Mouse (Mus musculus) frontal cortex, adult (tissue): ENCODE data around the gene Krt77.

Experiments used
- ATAC-seq: cut with Nextera tagmentation; 2 replicates; pipeline ENCODE4 v1.9.2; 2017; ENCODE audit warnings: mild to moderate bottlenecking, moderate library complexity, mixed read lengths; ENCODE audit not compliant: low TSS enrichment

The Krt77 gene

DNA sequence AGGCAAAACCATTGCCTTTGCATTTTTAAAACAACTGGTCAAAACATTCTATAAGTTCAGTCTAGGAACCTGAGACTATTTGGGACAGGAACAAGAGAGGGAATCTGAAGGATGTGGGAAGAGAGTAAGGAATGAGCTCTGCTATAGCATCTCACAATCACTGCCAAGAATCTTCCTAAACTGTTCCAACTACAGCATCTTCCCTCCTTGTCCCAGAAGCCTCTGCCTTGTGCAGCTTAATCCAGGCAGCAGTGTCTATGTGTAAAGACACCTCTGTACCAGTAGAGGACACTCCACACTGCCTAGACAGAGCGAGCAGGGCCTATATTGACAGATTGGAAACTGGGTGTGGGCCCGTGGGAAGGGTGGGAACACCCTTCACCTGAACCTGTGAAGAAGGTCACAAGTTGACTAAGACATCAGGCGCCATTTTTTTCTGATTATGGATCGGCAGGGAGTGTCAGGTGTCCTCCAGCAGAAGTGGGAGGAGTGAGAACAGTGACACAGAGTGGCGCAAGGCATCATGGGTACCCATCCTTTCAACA, 34.6 kb downstream of the Krt77 start:
- peak; percentile 73; the same call in 1 of the 2 replicates for ATAC-seq

GRCm38 (mm10) chr15:101833131-101833530, 36.4 kb downstream of the Krt77 start:
- ATAC-seq = no peak

DNA sequence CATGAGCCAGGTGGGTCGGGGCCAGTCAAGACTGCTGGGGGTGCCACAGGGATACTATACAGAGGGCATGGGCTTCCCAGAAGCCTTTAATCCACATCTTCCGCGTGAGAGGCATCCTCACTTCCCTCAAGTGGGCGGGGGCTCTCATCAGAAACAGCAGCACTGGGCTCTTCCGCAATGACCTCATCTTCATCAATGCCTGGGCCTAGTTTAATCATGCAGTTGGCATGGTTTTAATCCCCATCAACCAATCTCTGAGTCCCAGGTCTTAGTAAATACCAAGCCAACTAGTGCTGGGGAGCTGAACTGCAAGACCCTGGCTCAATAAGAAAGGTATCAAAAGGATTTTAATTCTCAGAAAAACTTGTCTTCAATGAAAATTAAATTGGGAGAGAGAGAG, 40.1 kb downstream of the Krt77 start:
- ATAC-seq = no peak

- no peak for ATAC-seq
These were observed 47.7 kb downstream of the Krt77 start for GRCm38 (mm10) chr15:101821786-101822185.

- ATAC-seq = no peak
These were observed 51.6 kb downstream of the Krt77 start, which contains the start of gene Krt2 for GRCm38 (mm10) chr15:101817875-101818274. TSS of gene Krt2 (minus strand) at chr15:101818169.
